Mouse (Mus musculus): ENCODE results near the gene C1qtnf6. TPM values are rescaled to one million over a fixed set of nuclear protein-coding genes. Genes with fewer than 3 reads are reported as not detected.

The C1qtnf6 gene
- total RNA-seq, 2 experiments from 2014 or later: not detected

DNA sequence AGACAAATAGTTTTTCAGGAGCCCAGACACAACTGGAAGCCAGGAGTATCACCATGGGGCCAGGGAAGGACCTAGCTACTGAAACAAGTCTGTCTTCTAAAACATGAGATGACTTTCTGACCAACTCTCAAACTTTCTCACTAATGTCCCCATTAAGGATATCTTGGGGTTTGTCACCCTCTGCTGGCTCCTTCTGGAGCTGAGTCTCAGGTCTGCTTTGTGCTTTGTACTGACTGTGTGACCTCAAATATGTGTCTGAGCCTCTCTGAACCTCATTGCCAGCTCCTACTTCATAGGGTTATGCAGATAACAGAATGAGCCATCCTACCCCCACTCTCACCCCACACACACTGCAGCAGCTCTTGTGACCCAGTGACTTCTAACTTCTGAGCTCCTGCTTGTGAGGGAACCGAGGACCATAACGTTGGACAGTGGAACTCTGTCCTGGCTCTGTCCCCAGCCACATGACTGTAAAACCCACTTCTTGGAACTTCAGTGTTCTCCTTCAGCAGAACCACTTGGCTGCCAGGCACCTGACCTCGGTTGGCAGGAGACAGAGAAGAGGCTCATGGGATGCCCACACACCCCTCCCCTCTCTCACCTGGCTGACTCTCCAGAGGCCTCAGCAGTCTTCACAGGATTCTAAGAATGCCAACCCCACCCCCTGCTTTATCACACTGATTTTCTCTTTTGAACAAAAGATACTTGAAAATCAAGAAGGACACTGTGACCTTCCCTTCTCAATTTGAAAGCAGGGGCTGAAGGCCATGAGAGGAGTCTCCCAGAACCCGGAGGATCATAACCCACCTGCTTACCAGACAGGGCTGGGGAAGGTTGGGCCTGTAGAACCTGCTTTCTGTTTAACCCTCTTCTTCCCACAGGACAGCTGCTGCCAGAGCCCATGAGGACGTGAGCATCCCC, 16.5 kb upstream of the C1qtnf6 start:
- no peak for ATAC-seq (replicated peaks; ENCODE audit: low FRiP score, poor library complexity, severe bottlenecking)

DNA sequence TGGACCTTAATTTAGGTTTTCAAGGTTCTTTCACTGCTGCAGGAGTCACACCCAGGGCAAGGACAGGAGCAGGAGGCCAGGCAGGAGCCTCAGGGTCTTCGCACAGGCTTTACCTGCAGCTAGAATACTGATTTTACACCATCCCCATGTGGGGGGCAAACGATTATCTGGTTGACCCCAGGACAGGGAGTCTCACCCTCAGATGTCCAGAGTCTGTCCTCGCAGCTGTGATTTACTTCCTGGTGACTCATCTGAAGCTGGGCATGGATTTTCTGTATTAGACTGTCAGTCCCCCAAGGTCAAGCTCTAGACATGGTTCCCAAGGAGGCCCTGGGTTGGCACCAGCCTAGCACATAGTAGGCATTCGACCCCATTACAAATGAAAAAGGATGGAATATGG, 14.8 kb upstream of the C1qtnf6 start:
- ATAC-seq (replicated peaks; ENCODE audit: low FRiP score, poor library complexity, severe bottlenecking): no peak

DNA sequence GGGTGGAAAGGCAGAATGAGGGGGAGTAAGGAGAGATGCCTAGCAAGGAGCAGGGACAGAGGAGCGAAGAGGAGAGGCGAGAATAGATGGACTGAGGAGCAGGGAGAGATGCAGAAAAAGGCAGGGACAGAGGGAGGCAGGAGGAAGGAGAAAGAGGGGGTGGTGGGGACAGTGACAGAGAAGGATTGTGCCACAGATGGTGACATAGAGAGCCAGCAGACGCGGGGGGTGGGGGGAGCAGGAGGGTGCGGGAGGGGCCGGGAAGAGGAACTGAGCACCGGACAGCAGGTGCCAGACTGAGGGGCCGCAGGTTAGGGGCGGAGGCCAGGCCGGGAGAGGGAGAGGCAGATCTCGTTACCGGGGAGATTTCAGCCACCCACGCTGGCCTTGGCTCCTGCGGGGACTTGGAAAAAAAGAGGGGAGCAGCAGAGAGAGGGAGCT, 13.4 kb upstream of the C1qtnf6 start, which contains the start of gene Sstr3:
Sstr3 (minus strand) TSS at position 125 of the 441 bp plus-strand sequence.
- ATAC-seq (replicated peaks; ENCODE audit: low FRiP score, poor library complexity, severe bottlenecking): no peak

- ATAC-seq (replicated peaks; ENCODE audit: low FRiP score, poor library complexity, severe bottlenecking): no peak
Measured at GRCm38 (mm10) chr15:78544041-78544440, 12.8 kb upstream of the C1qtnf6 start.

DNA sequence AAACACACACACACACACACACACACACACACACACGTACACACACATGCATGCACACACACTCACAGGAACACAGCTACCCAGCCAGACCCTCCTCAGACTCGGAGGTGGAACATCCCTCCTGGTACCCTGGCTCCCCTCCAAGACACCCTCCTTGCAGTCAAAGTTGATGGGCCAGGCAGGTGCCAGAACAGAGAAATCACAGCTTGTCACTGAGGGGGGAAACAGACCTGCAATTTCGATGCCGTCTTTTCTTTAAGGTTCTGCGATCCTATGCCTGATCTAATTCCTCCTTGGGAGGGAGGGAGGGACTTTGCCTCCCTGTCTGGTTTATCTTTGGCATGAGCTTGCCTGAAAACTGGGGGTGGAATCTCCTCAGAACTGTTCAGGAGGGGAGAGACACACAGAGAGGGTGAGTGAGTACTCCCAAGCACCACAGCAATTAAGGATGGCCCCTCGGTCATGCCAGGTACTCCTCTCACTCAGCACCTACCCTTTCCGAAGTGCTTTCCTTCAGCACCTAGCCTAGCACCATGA, 11.6 kb upstream of the C1qtnf6 start:
- no peak for ATAC-seq (replicated peaks; ENCODE audit: low FRiP score, poor library complexity, severe bottlenecking)

DNA sequence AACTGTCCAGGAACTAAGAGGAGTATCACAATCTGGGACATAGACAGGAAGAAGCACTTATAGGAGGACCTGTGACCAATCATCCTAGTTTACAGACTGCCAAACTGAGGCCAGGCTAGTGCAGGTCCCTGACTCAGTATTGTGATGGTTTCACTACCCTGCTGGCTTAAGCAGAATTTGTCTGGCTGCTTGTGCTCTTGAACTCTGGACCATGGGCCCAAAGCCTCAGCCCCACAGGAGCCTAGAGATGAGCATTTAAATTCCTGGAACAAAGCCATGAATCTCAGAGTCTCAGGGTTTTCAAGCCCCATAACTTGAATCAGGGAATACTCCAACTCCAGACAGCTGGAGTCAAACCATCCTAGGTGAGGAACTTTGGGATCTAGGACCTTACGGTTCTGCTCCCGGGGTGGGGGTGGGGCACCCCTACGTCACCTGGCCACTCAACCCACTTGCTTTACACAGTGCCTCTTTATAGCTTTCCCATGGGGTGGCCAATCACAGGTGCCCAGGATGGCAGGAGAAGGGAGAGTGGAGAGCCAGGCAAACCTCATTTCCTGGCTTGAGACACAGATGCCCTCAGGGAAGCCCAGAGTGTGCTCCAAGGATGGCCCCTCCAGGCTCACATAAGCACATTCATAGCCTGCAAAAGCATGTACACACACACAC, 11.0 kb upstream of the C1qtnf6 start:
- ATAC-seq (replicated peaks; ENCODE audit: low FRiP score, poor library complexity, severe bottlenecking): no peak

GRCm38 (mm10) chr15:78541606-78542005, 10.4 kb upstream of the C1qtnf6 start:
- no peak for ATAC-seq (replicated peaks; ENCODE audit: low FRiP score, poor library complexity, severe bottlenecking)

- ATAC-seq (replicated peaks; ENCODE audit: low FRiP score, poor library complexity, severe bottlenecking): no peak
Measured at GRCm38 (mm10) chr15:78541036-78541435, 9.8 kb upstream of the C1qtnf6 start.

GRCm38 (mm10) chr15:78535723-78536421, 4.7 kb upstream of the C1qtnf6 start:
- no peak for ATAC-seq (replicated peaks; ENCODE audit: low FRiP score, poor library complexity, severe bottlenecking)

GRCm38 (mm10) chr15:78533346-78533835, 2.2 kb upstream of the C1qtnf6 start:
- no peak for ATAC-seq (replicated peaks; ENCODE audit: low FRiP score, poor library complexity, severe bottlenecking)

GRCm38 (mm10) chr15:78532566-78533345, 1.5 kb upstream of the C1qtnf6 start:
- ATAC-seq (replicated peaks; ENCODE audit: low FRiP score, poor library complexity, severe bottlenecking): no peak

GRCm38 (mm10) chr15:78531901-78532469, 769 bp upstream of the C1qtnf6 start:
- peak; percentile 43 for ATAC-seq (replicated peaks; ENCODE audit: low FRiP score, poor library complexity, severe bottlenecking)

GRCm38 (mm10) chr15:78531451-78531720, 170 bp upstream of the C1qtnf6 start:
- ATAC-seq (replicated peaks; ENCODE audit: low FRiP score, poor library complexity, severe bottlenecking): no peak

- ATAC-seq (replicated peaks; ENCODE audit: low FRiP score, poor library complexity, severe bottlenecking): no peak
Measured at GRCm38 (mm10) chr15:78530141-78530540, 1.1 kb downstream of the C1qtnf6 start.

GRCm38 (mm10) chr15:78529428-78529990, 1.7 kb downstream of the C1qtnf6 start:
- ATAC-seq (replicated peaks; ENCODE audit: low FRiP score, poor library complexity, severe bottlenecking): no peak

GRCm38 (mm10) chr15:78528726-78529411, 2.3 kb downstream of the C1qtnf6 start:
- ATAC-seq (replicated peaks; ENCODE audit: low FRiP score, poor library complexity, severe bottlenecking): no peak

DNA sequence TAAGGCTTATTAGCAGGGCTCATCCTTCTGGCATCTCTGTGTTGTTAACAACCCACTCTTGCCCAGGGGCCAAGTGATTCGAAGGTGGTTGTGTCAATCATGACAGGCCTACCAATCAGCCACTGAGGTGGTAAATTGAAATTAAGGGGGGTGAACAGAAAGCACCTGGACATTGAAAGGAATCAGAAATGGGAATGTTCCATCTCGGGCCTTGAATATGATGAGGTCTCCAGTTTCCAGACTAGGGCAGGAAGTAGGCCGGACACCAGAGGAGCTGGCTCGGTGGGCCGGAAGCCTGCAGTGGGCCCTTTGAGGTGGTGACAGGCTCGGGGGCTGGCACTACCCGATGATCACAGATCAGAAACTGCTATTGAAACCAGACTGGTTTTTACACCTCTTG, 3.2 kb downstream of the C1qtnf6 start:
- no peak for ATAC-seq (replicated peaks; ENCODE audit: low FRiP score, poor library complexity, severe bottlenecking)

- ATAC-seq (replicated peaks; ENCODE audit: low FRiP score, poor library complexity, severe bottlenecking): no peak
Measured at GRCm38 (mm10) chr15:78524163-78524562, 7.1 kb downstream of the C1qtnf6 start.
